Mouse (Mus musculus): ENCODE data around the gene Psmg4.

Gene Psmg4

GRCm38 (mm10) chr13:34193384-34193783, 30.6 kb downstream of the Psmg4 start:
- in situ Hi-C loops (cut with MboI), result no loop called here

- in situ Hi-C loops (cut with MboI), result no loop called here
These were observed 32.9 kb downstream of the Psmg4 start for GRCm38 (mm10) chr13:34195676-34196075.

GRCm38 (mm10) chr13:34205216-34205615, 42.5 kb downstream of the Psmg4 start:
- in situ Hi-C loops (cut with MboI), result no loop called here

- in situ Hi-C loops (cut with MboI), result no loop called here
These were observed 45.1 kb downstream of the Psmg4 start for GRCm38 (mm10) chr13:34207714-34208470.

- in situ Hi-C loops (cut with MboI), result no loop called here
These were observed 48.6 kb downstream of the Psmg4 start for GRCm38 (mm10) chr13:34211261-34211775.

- in situ Hi-C loops (cut with MboI), result no loop called here
These were observed 50.0 kb downstream of the Psmg4 start for GRCm38 (mm10) chr13:34212735-34213212.

- in situ Hi-C loops (cut with MboI), result no loop called here
These were observed 52.1 kb downstream of the Psmg4 start for GRCm38 (mm10) chr13:34214855-34215254.

- in situ Hi-C loops (cut with MboI), result no loop called here
These were observed 56.0 kb downstream of the Psmg4 start for GRCm38 (mm10) chr13:34218776-34219175.

- in situ Hi-C loops (cut with MboI), result no loop called here
These were observed 57.0 kb downstream of the Psmg4 start for GRCm38 (mm10) chr13:34219728-34220127.

- in situ Hi-C loops (cut with MboI), result no loop called here
These were observed 60.2 kb downstream of the Psmg4 start for GRCm38 (mm10) chr13:34222985-34223384.

- in situ Hi-C loops (cut with MboI), result no loop called here
These were observed 64.2 kb downstream of the Psmg4 start for GRCm38 (mm10) chr13:34226940-34227339.
